Mouse (Mus musculus): ENCODE results near the gene Mb21d2. TPM values are rescaled to one million over a fixed set of nuclear protein-coding genes. Genes with fewer than 3 reads are reported as not detected.

Mb21d2 gene
- polyA plus RNA-seq, 1 experiment from 2014 or later: 6.8 TPM

GRCm38 (mm10) chr16:28894872-28895271, 34.6 kb downstream of the Mb21d2 start:
- Histone ChIP-seq H3K4me3 (ENCODE audit: low read depth, low read length) (no peak overlapping the region), H3K4me2 (ENCODE audit: low read depth, low read length, severe bottlenecking) (no peak overlapping the region), H3K36me3 (ENCODE audit: control insufficient read depth, insufficient read depth, low read length) (no peaks in the 10 kb centered on the region), H3K4me1 (replicated peaks; ENCODE audit: control insufficient read depth, insufficient read depth, low read length) (no peaks in the 10 kb centered on the region), H3K9ac (ENCODE audit: low read length) (no peak overlapping the region), H3K27me3 (ENCODE audit: control insufficient read depth, insufficient read depth, low read length) (no peaks in the 10 kb centered on the region), H3K27ac (ENCODE audit: low read depth, low read length) (no peak overlapping the region), H3K9me3 (ENCODE audit: control insufficient read depth, low read length) (peaks cover under 1% of the 10 kb centered on the region; the same call in 1 of the 2 replicates)
- DNase-seq (ENCODE audit: low spot score) (no peak), ATAC-seq (replicated peaks; ENCODE audit: low FRiP score) (no peak)
- WGBS: 86% methylated on average over 6 of the region's 6 CpGs

- WGBS: 43% methylated on average over 5 of the region's 5 CpGs
- ATAC-seq (replicated peaks; ENCODE audit: low FRiP score): no peak
- H3K27ac ChIP-seq (ENCODE audit: low read depth, low read length): no peak overlapping the region
These were observed 36.2 kb downstream of the Mb21d2 start for GRCm38 (mm10) chr16:28893266-28893665.

GRCm38 (mm10) chr16:28886201-28886745, 43.2 kb downstream of the Mb21d2 start:
- Histone ChIP-seq H3K4me1 (replicated peaks; ENCODE audit: control insufficient read depth, insufficient read depth, low read length) (peaks cover 2% of the 10 kb centered on the region; the same call in 1 of the 2 replicates), H3K27me3 (ENCODE audit: control insufficient read depth, insufficient read depth, low read length) (no peaks in the 10 kb centered on the region), H3K9me3 (ENCODE audit: control insufficient read depth, low read length) (peaks cover 2% of the 10 kb centered on the region; the same call in 1 of the 2 replicates), H3K27ac (ENCODE audit: low read depth, low read length) (no peak overlapping the region), H3K4me2 (ENCODE audit: low read depth, low read length, severe bottlenecking) (no peak overlapping the region), H3K36me3 (ENCODE audit: control insufficient read depth, insufficient read depth, low read length) (no peaks in the 10 kb centered on the region), H3K9ac (ENCODE audit: low read length) (no peak overlapping the region), H3K4me3 (ENCODE audit: low read depth, low read length) (no peak overlapping the region)
- WGBS: 82% methylated on average over 9 of the region's 9 CpGs
- ATAC-seq (replicated peaks; ENCODE audit: low FRiP score) (no peak), DNase-seq (ENCODE audit: low spot score) (no peak)

More at GRCm38 (mm10) chr16:28893266-28893665, 36.2 kb downstream of the Mb21d2 start:
- Histone ChIP-seq H3K9me3 (ENCODE audit: control insufficient read depth, low read length) (peaks cover 2% of the 10 kb centered on the region; the same call in 1 of the 2 replicates), H3K9ac (ENCODE audit: low read length) (no peak overlapping the region), H3K27me3 (ENCODE audit: control insufficient read depth, insufficient read depth, low read length) (no peaks in the 10 kb centered on the region), H3K4me3 (ENCODE audit: low read depth, low read length) (no peak overlapping the region), H3K4me2 (ENCODE audit: low read depth, low read length, severe bottlenecking) (no peak overlapping the region), H3K4me1 (replicated peaks; ENCODE audit: control insufficient read depth, insufficient read depth, low read length) (no peaks in the 10 kb centered on the region), H3K36me3 (ENCODE audit: control insufficient read depth, insufficient read depth, low read length) (no peaks in the 10 kb centered on the region)
- no peak for DNase-seq (ENCODE audit: low spot score)

- Histone ChIP-seq H3K9ac (ENCODE audit: low read length) (no peak overlapping the region), H3K4me3 (ENCODE audit: low read depth, low read length) (no peak overlapping the region), H3K9me3 (ENCODE audit: control insufficient read depth, low read length) (peaks cover 2% of the 10 kb centered on the region; the same call in 1 of the 2 replicates), H3K27me3 (ENCODE audit: control insufficient read depth, insufficient read depth, low read length) (no peaks in the 10 kb centered on the region), H3K36me3 (ENCODE audit: control insufficient read depth, insufficient read depth, low read length) (no peaks in the 10 kb centered on the region), H3K27ac (ENCODE audit: low read depth, low read length) (no peak overlapping the region), H3K4me2 (ENCODE audit: low read depth, low read length, severe bottlenecking) (no peak overlapping the region), H3K4me1 (replicated peaks; ENCODE audit: control insufficient read depth, insufficient read depth, low read length) (peaks cover 4% of the 10 kb centered on the region; the same call in 1 of the 2 replicates)
- ATAC-seq (replicated peaks; ENCODE audit: low FRiP score) (no peak), DNase-seq (ENCODE audit: low spot score) (no peak)
- WGBS: 81% methylated on average over 8 of the region's 8 CpGs
These were observed 44.0 kb downstream of the Mb21d2 start for GRCm38 (mm10) chr16:28885474-28885873.

GRCm38 (mm10) chr16:28884661-28885060, 44.8 kb downstream of the Mb21d2 start:
- Histone ChIP-seq H3K4me1 (replicated peaks; ENCODE audit: control insufficient read depth, insufficient read depth, low read length) (peaks cover 4% of the 10 kb centered on the region; the same call in 1 of the 2 replicates), H3K9me3 (ENCODE audit: control insufficient read depth, low read length) (no peaks in the 10 kb centered on the region), H3K9ac (ENCODE audit: low read length) (no peak overlapping the region), H3K27ac (ENCODE audit: low read depth, low read length) (no peak overlapping the region), H3K27me3 (ENCODE audit: control insufficient read depth, insufficient read depth, low read length) (no peaks in the 10 kb centered on the region), H3K4me2 (ENCODE audit: low read depth, low read length, severe bottlenecking) (no peak overlapping the region), H3K4me3 (ENCODE audit: low read depth, low read length) (no peak overlapping the region), H3K36me3 (ENCODE audit: control insufficient read depth, insufficient read depth, low read length) (no peaks in the 10 kb centered on the region)
- no peak for ATAC-seq (replicated peaks; ENCODE audit: low FRiP score)
- WGBS: 89% methylated on average over 5 of the region's 5 CpGs
- no peak for DNase-seq (ENCODE audit: low spot score)

- Histone ChIP-seq H3K4me2 (ENCODE audit: low read depth, low read length, severe bottlenecking) (no peak overlapping the region), H3K36me3 (ENCODE audit: control insufficient read depth, insufficient read depth, low read length) (no peaks in the 10 kb centered on the region), H3K4me3 (ENCODE audit: low read depth, low read length) (no peak overlapping the region), H3K9me3 (ENCODE audit: control insufficient read depth, low read length) (no peaks in the 10 kb centered on the region), H3K4me1 (replicated peaks; ENCODE audit: control insufficient read depth, insufficient read depth, low read length) (peaks cover 4% of the 10 kb centered on the region; the same call in 1 of the 2 replicates), H3K9ac (ENCODE audit: low read length) (no peak overlapping the region), H3K27ac (ENCODE audit: low read depth, low read length) (no peak overlapping the region), H3K27me3 (ENCODE audit: control insufficient read depth, insufficient read depth, low read length) (no peaks in the 10 kb centered on the region)
- ATAC-seq (replicated peaks; ENCODE audit: low FRiP score) (no peak), DNase-seq (ENCODE audit: low spot score) (no peak)
- 77% methylated on average over 8 of the region's 8 CpGs for WGBS
These were observed 45.8 kb downstream of the Mb21d2 start for GRCm38 (mm10) chr16:28883649-28884048.

GRCm38 (mm10) chr16:28882687-28883428, 46.6 kb downstream of the Mb21d2 start:
- H3K4me3 ChIP-seq (ENCODE audit: low read depth, low read length): no peak overlapping the region
- no peaks in the 10 kb centered on the region for H3K9me3 ChIP-seq (ENCODE audit: control insufficient read depth, low read length)
- no peak overlapping the region for H3K9ac ChIP-seq (ENCODE audit: low read length)
- H3K4me2 ChIP-seq (ENCODE audit: low read depth, low read length, severe bottlenecking): no peak overlapping the region
- ATAC-seq (replicated peaks; ENCODE audit: low FRiP score) (no peak), DNase-seq (ENCODE audit: low spot score) (no peak)
- H3K27ac ChIP-seq (ENCODE audit: low read depth, low read length): no peak overlapping the region
- peaks cover 4% of the 10 kb centered on the region; the same call in 1 of the 2 replicates for H3K4me1 ChIP-seq (replicated peaks; ENCODE audit: control insufficient read depth, insufficient read depth, low read length)
- 84% methylated on average over 21 of the region's 21 CpGs for WGBS
- H3K27me3 ChIP-seq (ENCODE audit: control insufficient read depth, insufficient read depth, low read length): no peaks in the 10 kb centered on the region
- no peaks in the 10 kb centered on the region for H3K36me3 ChIP-seq (ENCODE audit: control insufficient read depth, insufficient read depth, low read length)

GRCm38 (mm10) chr16:28881787-28882186, 47.7 kb downstream of the Mb21d2 start:
- WGBS: 80% methylated on average over 8 of the region's 8 CpGs
- Histone ChIP-seq H3K9me3 (ENCODE audit: control insufficient read depth, low read length) (no peaks in the 10 kb centered on the region), H3K4me1 (replicated peaks; ENCODE audit: control insufficient read depth, insufficient read depth, low read length) (peaks cover 4% of the 10 kb centered on the region; the same call in 1 of the 2 replicates), H3K9ac (ENCODE audit: low read length) (no peak overlapping the region), H3K4me2 (ENCODE audit: low read depth, low read length, severe bottlenecking) (no peak overlapping the region), H3K4me3 (ENCODE audit: low read depth, low read length) (no peak overlapping the region), H3K36me3 (ENCODE audit: control insufficient read depth, insufficient read depth, low read length) (no peaks in the 10 kb centered on the region), H3K27ac (ENCODE audit: low read depth, low read length) (no peak overlapping the region), H3K27me3 (ENCODE audit: control insufficient read depth, insufficient read depth, low read length) (no peaks in the 10 kb centered on the region)
- DNase-seq (ENCODE audit: low spot score): no peak
- ATAC-seq (replicated peaks; ENCODE audit: low FRiP score): no peak

Measured in forebrain, embryonic 11.5 days (tissue).